Mouse (Mus musculus) stomach, embryonic 14.5 days (tissue): ENCODE results near the gene Fgd6. TPM values are rescaled to one million over a fixed set of nuclear protein-coding genes. Genes with fewer than 3 reads are reported as not detected.

Experiments used
- ATAC-seq: fragments of 200-750 bp; cut with Nextera tagmentation; 2 replicates; pipeline ENCODE4 v1.8.0; 2017; ENCODE audit warnings: low read depth, moderate TSS enrichment; ENCODE audit not compliant: insufficient number of reproducible peaks, insufficient read depth, low FRiP score
- H3K27ac ChIP-seq: fragments of 300-500 bp; sonication (generic); 2 replicates; pipeline ENCODE4 v1.5.1; 2014; ENCODE audit warnings: mild to moderate bottlenecking, low read length, moderate library complexity, mixed read lengths
- H3K27me3 ChIP-seq: fragments of 300-500 bp; sonication (generic); 2 replicates; pipeline ENCODE4 v1.6.1; 2014; ENCODE audit warnings: low read length, control low read depth, mixed read lengths; ENCODE audit not compliant: control insufficient read depth, insufficient read depth
- H3K36me3 ChIP-seq: fragments of 300-500 bp; sonication (generic); 2 replicates; pipeline ENCODE4 v1.6.1; 2014; ENCODE audit warnings: mild to moderate bottlenecking, control low read depth, low read length, moderate library complexity, mixed read lengths; ENCODE audit not compliant: control insufficient read depth, insufficient read depth
- H3K4me1 ChIP-seq: fragments of 300-500 bp; sonication (generic); 2 replicates; pipeline ENCODE4 v1.6.1; 2014; ENCODE audit warnings: low read length, control low read depth, mixed read lengths; ENCODE audit not compliant: control insufficient read depth, insufficient read depth
- H3K4me2 ChIP-seq: fragments of 300-500 bp; sonication (generic); replicated peaks from 2 replicates; pipeline ENCODE4 v1.6.1; 2014; ENCODE audit warnings: low read depth, low read length, control low read depth
- H3K4me3 ChIP-seq: fragments of 300-500 bp; sonication (generic); 2 replicates; pipeline ENCODE4 v1.5.1; 2014; ENCODE audit warnings: low read depth, low read length, control low read depth
- H3K9ac ChIP-seq: fragments of 300-500 bp; sonication (generic); replicated peaks from 2 replicates; pipeline ENCODE4 v1.6.1; 2014; ENCODE audit warnings: low read depth, mild to moderate bottlenecking, control low read depth, low read length, moderate library complexity, mixed read lengths
- H3K9me3 ChIP-seq: fragments of 300-500 bp; sonication (generic); 2 replicates; pipeline ENCODE4 v1.6.1; 2016; ENCODE audit warnings: low read depth, low read length, control low read depth; ENCODE audit not compliant: control insufficient read depth
- WGBS: fragments of 180-500 bp; shearing (Covaris S2); extraction: QIAGEN DNeasy Blood & Tissue Kit; methylation state at CpG from one replicate; pipeline ENCODE4 v1.1.7; 2014; 5-methylcytosine and 5-hydroxymethylcytosine counted together
- polyA plus RNA-seq: library from polyadenylated mRNA; unstranded; fragments of >200 nt; fragmentation: Nextera tagmentation; extraction: Ambion mirVana; gene quantifications from 2 replicates; pipeline ENCODE4 v1.2.1, GENCODE M21; 2014

The Fgd6 gene
- polyA plus RNA-seq, 1 experiment from 2014 or later, result 4.0 TPM

GRCm38 (mm10) chr10:94158962-94159361 is 123.2 kb downstream of the Fgd6 start:
- no peak overlapping the region for H3K4me2 ChIP-seq
- no peak for ATAC-seq
- no peaks in the 10 kb centered on the region; the same call in 1 of the 2 replicates for H3K9me3 ChIP-seq
- no peaks in the 10 kb centered on the region for H3K4me1 ChIP-seq
- H3K36me3 ChIP-seq, result peaks cover 28% of the 10 kb centered on the region
- no peak overlapping the region for H3K9ac ChIP-seq
- no peaks in the 10 kb centered on the region for H3K27me3 ChIP-seq
- 94% methylated on average over 6 of the region's 6 CpGs for WGBS
- no peak overlapping the region for H3K27ac ChIP-seq
- no peak overlapping the region for H3K4me3 ChIP-seq

GRCm38 (mm10) chr10:94159406-94159805 is 123.6 kb downstream of the Fgd6 start:
- H3K4me2 ChIP-seq, result no peak overlapping the region
- H3K27me3 ChIP-seq, result no peaks in the 10 kb centered on the region
- peaks cover 28% of the 10 kb centered on the region for H3K36me3 ChIP-seq
- no peak overlapping the region for H3K27ac ChIP-seq
- 89% methylated on average over 4 of the region's 4 CpGs for WGBS
- no peaks in the 10 kb centered on the region for H3K4me1 ChIP-seq
- no peak overlapping the region for H3K9ac ChIP-seq
- no peak for ATAC-seq
- no peak overlapping the region for H3K4me3 ChIP-seq
- no peaks in the 10 kb centered on the region; the same call in 1 of the 2 replicates for H3K9me3 ChIP-seq

- no peak for ATAC-seq
- H3K27me3 ChIP-seq, result no peaks in the 10 kb centered on the region
- H3K9ac ChIP-seq, result no peak overlapping the region
- H3K9me3 ChIP-seq, result no peaks in the 10 kb centered on the region; the same call in 1 of the 2 replicates
- H3K27ac ChIP-seq, result no peak overlapping the region
- no peaks in the 10 kb centered on the region for H3K4me1 ChIP-seq
- H3K36me3 ChIP-seq, result peaks cover 35% of the 10 kb centered on the region
- H3K4me2 ChIP-seq, result no peak overlapping the region
- no peak overlapping the region for H3K4me3 ChIP-seq
- 91% methylated on average over 5 of the region's 5 CpGs for WGBS
Observed at GRCm38 (mm10) chr10:94161051-94161765, 125.4 kb downstream of the Fgd6 start.

GRCm38 (mm10) chr10:94162031-94162430 is 126.2 kb downstream of the Fgd6 start:
- Histone ChIP-seq H3K27ac (no peak overlapping the region), H3K36me3 (peaks cover 36% of the 10 kb centered on the region), H3K9ac (no peak overlapping the region), H3K4me1 (no peaks in the 10 kb centered on the region), H3K27me3 (no peaks in the 10 kb centered on the region), H3K4me2 (no peak overlapping the region), H3K9me3 (no peaks in the 10 kb centered on the region; the same call in 1 of the 2 replicates), H3K4me3 (no peak overlapping the region)
- WGBS, result 92% methylated on average over 7 of the region's 7 CpGs
- no peak for ATAC-seq

- Histone ChIP-seq H3K4me2 (no peak overlapping the region), H3K4me1 (no peaks in the 10 kb centered on the region), H3K9me3 (no peaks in the 10 kb centered on the region; the same call in 1 of the 2 replicates), H3K9ac (no peak overlapping the region), H3K4me3 (no peak overlapping the region), H3K27ac (no peak overlapping the region), H3K36me3 (peaks cover 41% of the 10 kb centered on the region), H3K27me3 (no peaks in the 10 kb centered on the region)
- WGBS, result 82% methylated on average over 5 of the region's 5 CpGs
- no peak for ATAC-seq
Observed at GRCm38 (mm10) chr10:94164104-94164845, 128.5 kb downstream of the Fgd6 start.

GRCm38 (mm10) chr10:94165426-94165825 is 129.6 kb downstream of the Fgd6 start:
- Histone ChIP-seq H3K36me3 (peaks cover 45% of the 10 kb centered on the region), H3K4me2 (no peak overlapping the region), H3K4me1 (no peaks in the 10 kb centered on the region), H3K9ac (no peak overlapping the region), H3K9me3 (no peaks in the 10 kb centered on the region), H3K27ac (no peak overlapping the region), H3K4me3 (no peak overlapping the region), H3K27me3 (no peaks in the 10 kb centered on the region)
- no peak for ATAC-seq
- 84% methylated on average over 16 of the region's 16 CpGs for WGBS

GRCm38 (mm10) chr10:94167051-94167750 is 131.4 kb downstream of the Fgd6 start:
- 91% methylated on average over 11 of the region's 11 CpGs for WGBS

GRCm38 (mm10) chr10:94171440-94172130 is 135.8 kb downstream of the Fgd6 start:
- no peaks in the 10 kb centered on the region for H3K4me1 ChIP-seq
- H3K4me3 ChIP-seq, result no peak overlapping the region
- peaks cover 48% of the 10 kb centered on the region for H3K36me3 ChIP-seq
- no peak overlapping the region for H3K4me2 ChIP-seq
- no peaks in the 10 kb centered on the region for H3K27me3 ChIP-seq
- H3K27ac ChIP-seq, result no peak overlapping the region
- H3K9ac ChIP-seq, result no peak overlapping the region
- ATAC-seq, result no peak
- WGBS, result 46% methylated on average over 12 of the region's 12 CpGs
- no peaks in the 10 kb centered on the region for H3K9me3 ChIP-seq

More at GRCm38 (mm10) chr10:94167051-94167750, 131.4 kb downstream of the Fgd6 start:
- no peaks in the 10 kb centered on the region for H3K9me3 ChIP-seq
- H3K4me2 ChIP-seq, result no peak overlapping the region
- no peak overlapping the region for H3K27ac ChIP-seq
- no peak for ATAC-seq
- H3K4me3 ChIP-seq, result no peak overlapping the region
- H3K27me3 ChIP-seq, result no peaks in the 10 kb centered on the region
- H3K4me1 ChIP-seq, result no peaks in the 10 kb centered on the region
- H3K36me3 ChIP-seq, result peaks cover 45% of the 10 kb centered on the region
- H3K9ac ChIP-seq, result no peak overlapping the region
